Mouse (Mus musculus) MEL (cell line): ENCODE measurements at regions not wholly inside any gene's neighbourhood (a gene's known extent, or its start where the extent isn't known, plus 50 kb on each side); places are given as distances from the start of the nearest gene placed in this dataset.

Experiments used
- CTCF ChIP-seq, 3 experiments: IDR thresholded peaks in 2 of 3; conservative IDR thresholded peaks in 1 of 3; 2 replicates each; pipeline ENCODE4 v1.5.1; 2011 to 2012; ENCODE audit warnings: low read length in 3 of 3, low read depth in 2 of 3, mild to moderate bottlenecking in 2 of 3, improper control_type of control experiment in 1 of 3, inconsistent platforms in 1 of 3, mixed read lengths in 1 of 3, moderate library complexity in 1 of 3; ENCODE audit not compliant: control insufficient read depth in 1 of 3, insufficient read depth in 1 of 3, poor library complexity in 1 of 3, severe bottlenecking in 1 of 3
- E2F4 ChIP-seq: IDR thresholded peaks from 2 replicates; pipeline ENCODE4 v1.6.1; 2011; ENCODE audit warnings: low read depth, low read length, improper control_type of control experiment, borderline replicate concordance
- EP300 ChIP-seq, 2 experiments: IDR thresholded peaks; 2 replicates each; pipeline ENCODE4 v1.6.1; 2011; ENCODE audit warnings: improper control_type of control experiment in 2 of 2, low read length in 2 of 2, low read depth in 1 of 2, mild to moderate bottlenecking in 1 of 2
- GABPA ChIP-seq: IDR thresholded peaks from 2 replicates; pipeline ENCODE4 v1.6.1; 2012; ENCODE audit warnings: low read depth, mild to moderate bottlenecking, inconsistent platforms, low read length, improper control_type of control experiment, moderate library complexity
- GATA1 ChIP-seq: IDR thresholded peaks from 2 replicates; pipeline ENCODE4 v1.6.1; 2011; ENCODE audit warnings: low read depth, low read length, improper control_type of control experiment
- MAFK ChIP-seq: IDR thresholded peaks from 2 replicates; pipeline ENCODE4 v1.6.1; 2011; ENCODE audit warnings: low read depth, mild to moderate bottlenecking, low read length, improper control_type of control experiment, borderline replicate concordance
- MAX ChIP-seq: IDR thresholded peaks from 2 replicates; pipeline ENCODE4 v1.6.1; 2011; ENCODE audit warnings: low read length, improper control_type of control experiment
- NRF1 ChIP-seq: IDR thresholded peaks from 2 replicates; pipeline ENCODE4 v1.6.1; 2014; ENCODE audit warnings: low read depth, mild to moderate bottlenecking, inconsistent platforms, low read length, improper control_type of control experiment, moderate library complexity; ENCODE audit not compliant: poor library complexity, insufficient read depth, severe bottlenecking
- SIN3A ChIP-seq: IDR thresholded peaks from 2 replicates; pipeline ENCODE4 v1.6.1; 2012; ENCODE audit warnings: low read length, improper control_type of control experiment, inconsistent platforms
- TCF12 ChIP-seq: IDR thresholded peaks from 2 replicates; pipeline ENCODE4 v1.6.1; 2014; ENCODE audit warnings: low read depth, mild to moderate bottlenecking, inconsistent platforms, low read length, improper control_type of control experiment, moderate library complexity

- TF ChIP-seq EP300 (IDR thresholded peaks at IDR 0.05; ENCODE audit: low read depth in 1 of 2, low read length in 2 of 2) (no peak), GABPA (no peak), MAX (no peak), MAFK (no peak), CTCF (IDR thresholded peaks at IDR 0.05 in 2 of 3, conservative IDR thresholded peaks at IDR 0.05 in 1 of 3; ENCODE audit: control insufficient read depth in 1 of 3, insufficient read depth in 1 of 3, low read depth in 2 of 3, low read length in 3 of 3, poor library complexity in 1 of 3, severe bottlenecking in 1 of 3) (no peak), NRF1 (no peak), GATA1 (no peak), SIN3A (no peak), E2F4 (no peak), TCF12 (no peak)
These were observed 171.0 kb upstream of the Btbd3 start for GRCm38 (mm10) chr2:138085390-138085789.
